Mouse (Mus musculus): ENCODE data around the gene Glp1r. TPM values are rescaled to one million over a fixed set of nuclear protein-coding genes. Genes with fewer than 3 reads are reported as not detected.

Gene Glp1r
- polyA plus RNA-seq, 1 experiment from 2014 or later, result not detected

DNA sequence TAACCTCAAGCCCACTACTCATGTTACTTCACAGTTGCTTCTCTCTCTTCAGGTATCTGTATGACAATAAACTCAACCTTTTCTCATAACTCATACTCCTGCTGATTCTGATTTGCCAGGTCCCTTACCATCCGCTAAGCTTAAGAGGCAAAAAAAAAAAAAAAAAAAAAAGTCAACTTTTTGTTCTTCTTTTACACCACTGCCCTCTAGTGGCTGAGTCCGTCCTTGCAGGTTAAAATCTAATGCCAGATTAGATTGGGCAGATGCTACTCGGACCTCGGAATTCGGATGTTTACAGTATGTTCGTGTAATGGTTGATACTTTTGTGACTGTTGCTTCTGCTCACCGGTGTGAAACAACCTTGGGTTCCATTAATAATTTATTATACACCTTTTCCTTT, 49.2 kb downstream of the Glp1r start:
- H3K79me2 ChIP-seq (ENCODE audit: inconsistent target), result no peaks in the 10 kb centered on the region
- H3K27ac ChIP-seq, result no peak overlapping the region
- WGBS (ENCODE audit: missing documents), result 7% methylated on average over 7 of the region's 7 CpGs
- no peaks in the 10 kb centered on the region for H3K36me3 ChIP-seq (ENCODE audit: inconsistent target)
- no peak overlapping the region for H3K4me3 ChIP-seq (ENCODE audit: inconsistent target)

DNA sequence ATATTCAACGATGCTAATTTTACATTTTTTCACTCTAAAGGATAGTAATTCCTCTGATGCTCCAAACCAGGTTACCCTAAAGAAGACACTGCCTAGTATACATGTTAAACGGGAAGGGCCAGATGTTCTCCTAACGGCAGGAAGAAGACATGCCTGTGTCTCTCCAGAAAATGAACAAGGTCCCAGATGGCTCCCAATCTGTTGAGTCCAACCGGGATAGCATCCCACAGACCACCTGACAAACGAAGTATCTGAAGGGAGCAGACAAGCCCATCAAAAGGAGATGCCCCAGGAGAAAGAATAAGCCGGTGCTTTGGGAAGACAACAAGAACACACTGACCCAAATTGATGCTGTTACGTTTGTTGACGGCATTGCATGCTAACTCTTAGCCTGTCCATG, 50.0 kb downstream of the Glp1r start:
- 68% methylated on average over 8 of the region's 8 CpGs for WGBS (ENCODE audit: missing documents)
- Histone ChIP-seq H3K27ac (no peak overlapping the region), H3K79me2 (ENCODE audit: inconsistent target) (no peaks in the 10 kb centered on the region), H3K4me3 (ENCODE audit: inconsistent target) (no peak overlapping the region), H3K36me3 (ENCODE audit: inconsistent target) (no peaks in the 10 kb centered on the region)

DNA sequence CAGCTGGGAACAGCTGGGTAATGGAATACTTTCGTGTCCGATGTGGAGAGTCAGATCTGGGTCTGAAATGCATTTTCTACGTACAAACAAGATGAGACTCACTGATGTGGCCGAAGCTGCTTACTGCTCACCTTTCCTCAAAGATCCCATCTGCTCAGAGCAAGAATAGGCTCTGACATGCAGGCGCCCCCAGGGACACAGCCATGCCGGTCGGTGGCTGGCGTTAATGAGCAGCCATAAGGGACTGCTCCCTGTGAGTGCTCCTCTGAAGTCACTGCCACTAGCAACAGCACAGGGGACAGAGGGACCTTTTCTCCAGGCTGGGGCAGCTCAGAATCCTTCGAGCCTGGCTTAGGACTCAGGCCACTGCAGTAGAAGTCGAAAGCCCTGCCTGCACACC, 52.7 kb downstream of the Glp1r start, which contains the start of gene Umodl1:
Umodl1 (plus strand) TSS at position 301 of the 400 bp plus-strand sequence.
- no peaks in the 10 kb centered on the region for H3K79me2 ChIP-seq (ENCODE audit: inconsistent target)
- H3K4me3 ChIP-seq (ENCODE audit: inconsistent target), result no peak within 1 kb of the TSS
- H3K36me3 ChIP-seq (ENCODE audit: inconsistent target), result no peaks in the 10 kb centered on the region
- WGBS (ENCODE audit: missing documents), result 81% methylated on average over 10 of the region's 10 CpGs
- H3K27ac ChIP-seq, result no peak within 1 kb of the TSS

- WGBS (ENCODE audit: missing documents), result 81% methylated on average over 7 of the region's 7 CpGs
- no peak overlapping the region for H3K4me3 ChIP-seq (ENCODE audit: inconsistent target)
- H3K27ac ChIP-seq, result no peak overlapping the region
- H3K36me3 ChIP-seq (ENCODE audit: inconsistent target), result no peaks in the 10 kb centered on the region
- no peaks in the 10 kb centered on the region for H3K79me2 ChIP-seq (ENCODE audit: inconsistent target)
Observed at GRCm38 (mm10) chr17:30961936-30962592, 60.4 kb downstream of the Glp1r start.

GRCm38 (mm10) chr17:30962880-30963279, 61.3 kb downstream of the Glp1r start:
- no peaks in the 10 kb centered on the region for H3K36me3 ChIP-seq (ENCODE audit: inconsistent target)
- H3K4me3 ChIP-seq (ENCODE audit: inconsistent target), result no peak overlapping the region
- no peaks in the 10 kb centered on the region for H3K79me2 ChIP-seq (ENCODE audit: inconsistent target)
- WGBS (ENCODE audit: missing documents), result 78% methylated on average over 2 of the region's 2 CpGs
- no peak overlapping the region for H3K27ac ChIP-seq

GRCm38 (mm10) chr17:30969983-30970382, 68.4 kb downstream of the Glp1r start:
- Histone ChIP-seq H3K27ac (no peak overlapping the region), H3K79me2 (ENCODE audit: inconsistent target) (no peaks in the 10 kb centered on the region), H3K36me3 (ENCODE audit: inconsistent target) (no peaks in the 10 kb centered on the region), H3K4me3 (ENCODE audit: inconsistent target) (no peak overlapping the region)
- WGBS (ENCODE audit: missing documents), result 93% methylated on average over 4 of the region's 4 CpGs

GRCm38 (mm10) chr17:30971877-30972276, 70.3 kb downstream of the Glp1r start:
- Histone ChIP-seq H3K36me3 (ENCODE audit: inconsistent target) (no peaks in the 10 kb centered on the region), H3K79me2 (ENCODE audit: inconsistent target) (no peaks in the 10 kb centered on the region), H3K27ac (no peak overlapping the region), H3K4me3 (ENCODE audit: inconsistent target) (no peak overlapping the region)
- 78% methylated on average over 7 of the region's 7 CpGs for WGBS (ENCODE audit: missing documents)

GRCm38 (mm10) chr17:30973332-30973731, 71.7 kb downstream of the Glp1r start:
- Histone ChIP-seq H3K36me3 (ENCODE audit: inconsistent target) (no peaks in the 10 kb centered on the region), H3K79me2 (ENCODE audit: inconsistent target) (no peaks in the 10 kb centered on the region), H3K4me3 (ENCODE audit: inconsistent target) (no peak overlapping the region), H3K27ac (no peak overlapping the region)
- WGBS (ENCODE audit: missing documents), result 6% methylated on average over 6 of the region's 6 CpGs

GRCm38 (mm10) chr17:30977290-30977689, 75.7 kb downstream of the Glp1r start:
- H3K79me2 ChIP-seq (ENCODE audit: inconsistent target), result no peaks in the 10 kb centered on the region
- H3K4me3 ChIP-seq (ENCODE audit: inconsistent target), result no peak overlapping the region
- H3K36me3 ChIP-seq (ENCODE audit: inconsistent target), result no peaks in the 10 kb centered on the region
- H3K27ac ChIP-seq, result no peak overlapping the region
- 38% methylated on average over 2 of the region's 2 CpGs for WGBS (ENCODE audit: missing documents)

GRCm38 (mm10) chr17:30978556-30978955, 76.9 kb downstream of the Glp1r start:
- Histone ChIP-seq H3K79me2 (ENCODE audit: inconsistent target) (no peaks in the 10 kb centered on the region), H3K27ac (no peak overlapping the region), H3K36me3 (ENCODE audit: inconsistent target) (no peaks in the 10 kb centered on the region), H3K4me3 (ENCODE audit: inconsistent target) (no peak overlapping the region)
- WGBS (ENCODE audit: missing documents), result 85% methylated on average over 10 of the region's 10 CpGs

DNA sequence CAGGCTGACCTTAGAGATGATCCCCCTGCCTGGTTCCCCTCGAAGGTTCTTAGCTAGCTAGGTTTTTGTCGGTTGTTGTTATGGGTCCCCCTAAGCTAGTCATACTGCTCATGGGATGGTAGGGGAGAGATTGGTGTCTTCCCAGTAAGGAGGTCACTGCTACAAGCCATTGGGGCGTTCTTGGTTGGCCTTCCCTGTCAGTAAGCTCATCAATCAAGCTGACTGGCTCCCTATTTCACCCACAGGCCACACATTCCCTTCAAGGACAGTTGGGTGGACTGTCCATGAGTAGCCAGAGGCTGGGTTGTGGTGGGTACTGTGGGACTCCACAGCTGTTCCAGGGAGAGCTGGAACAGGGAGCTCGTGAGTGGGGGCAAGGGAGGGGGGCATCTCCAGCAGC, 81.9 kb downstream of the Glp1r start:
- Histone ChIP-seq H3K79me2 (ENCODE audit: inconsistent target) (no peaks in the 10 kb centered on the region), H3K36me3 (ENCODE audit: inconsistent target) (no peaks in the 10 kb centered on the region), H3K4me3 (ENCODE audit: inconsistent target) (no peak overlapping the region), H3K27ac (no peak overlapping the region)
- WGBS (ENCODE audit: missing documents), result 76% methylated on average over 4 of the region's 4 CpGs

DNA sequence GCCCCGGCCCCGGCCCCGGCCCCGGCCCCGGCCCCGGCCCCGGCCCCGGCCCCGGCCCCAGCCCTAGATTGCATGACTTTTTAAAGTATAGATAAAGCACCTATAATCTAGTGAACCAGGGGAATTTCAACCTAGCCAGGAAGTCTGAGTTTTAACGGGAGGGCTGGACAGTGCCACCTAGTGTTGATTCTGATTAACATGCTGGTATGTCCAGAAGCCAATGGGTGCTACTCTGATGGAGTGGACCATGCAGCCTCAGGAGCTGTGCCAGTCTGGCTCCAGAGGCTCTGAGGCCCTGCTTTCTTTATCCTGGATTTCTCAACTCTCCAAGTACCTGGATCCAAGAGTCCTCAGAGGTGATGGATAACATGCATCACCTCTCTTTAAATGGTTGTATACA, 88.6 kb downstream of the Glp1r start:
- Histone ChIP-seq H3K27ac (no peak overlapping the region), H3K79me2 (ENCODE audit: inconsistent target) (no peaks in the 10 kb centered on the region), H3K4me3 (ENCODE audit: inconsistent target) (no peak overlapping the region), H3K36me3 (ENCODE audit: inconsistent target) (no peaks in the 10 kb centered on the region)
- 50% methylated on average over 2 of the region's 10 CpGs for WGBS (ENCODE audit: missing documents)

Other genes starting within 250 kb of the Glp1r start
- gene Umodl1, start 52.8 kb downstream of the Glp1r start, polyA plus RNA-seq (2018), result not detected in 3 replicates
- gene Abcg1, start 155.9 kb downstream of the Glp1r start, polyA plus RNA-seq (2018), result 23.2 to 132 TPM (median 107 TPM) in 3 replicates
- gene Tff3, start 227.8 kb downstream of the Glp1r start, polyA plus RNA-seq (2018), result not detected in 3 replicates
- gene Tff2, start 242.5 kb downstream of the Glp1r start, polyA plus RNA-seq (2018), result not detected in 3 replicates